Mouse (Mus musculus): ENCODE data around the gene Dpm2. TPM values are rescaled to one million over a fixed set of nuclear protein-coding genes. Genes with fewer than 3 reads are reported as not detected.

Dpm2 gene
- 104 and 105 TPM in 2 replicates for polyA plus RNA-seq (2016; fragmentation: Nextera tagmentation; extraction: Ambion mirVana)

- Histone ChIP-seq H3K36me3 (replicated peaks) (peaks cover 46% of the 10 kb centered on the region), H3K27ac (peak within 1 kb of the TSS; percentile 82), H3K9me3 (no peaks in the 10 kb centered on the region), H3K27me3 (ENCODE audit: poor library complexity, severe bottlenecking) (peaks cover under 1% of the 10 kb centered on the region), H3K4me3 (peak within 1 kb of the TSS; percentile 71), H3K4me1 (peaks cover 24% of the 10 kb centered on the region)
- WGBS: 2% methylated on average over 36 of the region's 36 CpGs
- DNase-seq (ENCODE audit: extremely low spot score, low spot score): peak; percentile 89
These were observed at the start of gene Dpm2 for GRCm38 (mm10) chr2:32570698-32571494. Gene Dpm2, plus strand, starts transcription at chr2:32570858.

- WGBS: 91% methylated on average over 13 of the region's 13 CpGs
These were observed 46.1 kb upstream of the Dpm2 start for GRCm38 (mm10) chr2:32524536-32525031.

GRCm38 (mm10) chr2:32525816-32526215 is 44.8 kb upstream of the Dpm2 start:
- Histone ChIP-seq H3K27me3 (ENCODE audit: poor library complexity, severe bottlenecking) (no peaks in the 10 kb centered on the region), H3K9me3 (no peaks in the 10 kb centered on the region), H3K36me3 (replicated peaks) (no peaks in the 10 kb centered on the region), H3K4me3 (no peak overlapping the region), H3K27ac (no peak overlapping the region), H3K4me1 (peaks cover 21% of the 10 kb centered on the region)
- DNase-seq (ENCODE audit: extremely low spot score, low spot score): no peak
- 84% methylated on average over 12 of the region's 12 CpGs for WGBS

More at GRCm38 (mm10) chr2:32524536-32525031, 46.1 kb upstream of the Dpm2 start:
- DNase-seq (ENCODE audit: extremely low spot score, low spot score): no peak
- no peaks in the 10 kb centered on the region for H3K27me3 ChIP-seq (ENCODE audit: poor library complexity, severe bottlenecking)
- H3K4me3 ChIP-seq: no peak overlapping the region
- no peaks in the 10 kb centered on the region for H3K9me3 ChIP-seq
- H3K36me3 ChIP-seq (replicated peaks): no peaks in the 10 kb centered on the region
- no peak overlapping the region for H3K27ac ChIP-seq
- H3K4me1 ChIP-seq: peaks cover 21% of the 10 kb centered on the region

- Histone ChIP-seq H3K36me3 (replicated peaks) (no peaks in the 10 kb centered on the region), H3K27ac (no peak overlapping the region), H3K27me3 (ENCODE audit: poor library complexity, severe bottlenecking) (no peaks in the 10 kb centered on the region), H3K9me3 (no peaks in the 10 kb centered on the region), H3K4me1 (peaks cover 14% of the 10 kb centered on the region), H3K4me3 (no peak overlapping the region)
- WGBS: 74% methylated on average over 14 of the region's 14 CpGs
- DNase-seq (ENCODE audit: extremely low spot score, low spot score): no peak
These were observed 43.1 kb upstream of the Dpm2 start for GRCm38 (mm10) chr2:32527468-32527966.

GRCm38 (mm10) chr2:32528326-32528725 is 42.3 kb upstream of the Dpm2 start:
- no peaks in the 10 kb centered on the region for H3K36me3 ChIP-seq (replicated peaks)
- no peaks in the 10 kb centered on the region for H3K9me3 ChIP-seq
- peaks cover 12% of the 10 kb centered on the region for H3K4me1 ChIP-seq
- H3K4me3 ChIP-seq: no peak overlapping the region
- no peak for DNase-seq (ENCODE audit: extremely low spot score, low spot score)
- WGBS: 88% methylated on average over 1 of the region's 1 CpGs
- H3K27me3 ChIP-seq (ENCODE audit: poor library complexity, severe bottlenecking): no peaks in the 10 kb centered on the region
- H3K27ac ChIP-seq: no peak overlapping the region

- Histone ChIP-seq H3K4me3 (no peak overlapping the region), H3K4me1 (peaks cover 34% of the 10 kb centered on the region), H3K27me3 (ENCODE audit: poor library complexity, severe bottlenecking) (no peaks in the 10 kb centered on the region), H3K36me3 (replicated peaks) (no peaks in the 10 kb centered on the region), H3K27ac (no peak overlapping the region), H3K9me3 (no peaks in the 10 kb centered on the region)
- WGBS: 88% methylated on average over 2 of the region's 2 CpGs
- DNase-seq (ENCODE audit: extremely low spot score, low spot score): no peak
These were observed 40.2 kb upstream of the Dpm2 start for GRCm38 (mm10) chr2:32530479-32530878.

GRCm38 (mm10) chr2:32533163-32533562 is 37.5 kb upstream of the Dpm2 start:
- no peak overlapping the region for H3K4me3 ChIP-seq
- peak overlapping the region; percentile 93 for H3K27ac ChIP-seq
- DNase-seq (ENCODE audit: extremely low spot score, low spot score): no peak
- 87% methylated on average over 2 of the region's 2 CpGs for WGBS
- peaks cover 54% of the 10 kb centered on the region for H3K4me1 ChIP-seq
- H3K9me3 ChIP-seq: no peaks in the 10 kb centered on the region
- no peaks in the 10 kb centered on the region for H3K36me3 ChIP-seq (replicated peaks)
- no peaks in the 10 kb centered on the region for H3K27me3 ChIP-seq (ENCODE audit: poor library complexity, severe bottlenecking)

- H3K4me1 ChIP-seq: peaks cover 64% of the 10 kb centered on the region
- no peaks in the 10 kb centered on the region for H3K9me3 ChIP-seq
- no peaks in the 10 kb centered on the region for H3K27me3 ChIP-seq (ENCODE audit: poor library complexity, severe bottlenecking)
- H3K36me3 ChIP-seq (replicated peaks): no peaks in the 10 kb centered on the region
- WGBS: 12% methylated on average over 13 of the region's 13 CpGs
- peak overlapping the region; percentile 93 for H3K27ac ChIP-seq
- peak overlapping the region; percentile 66 for H3K4me3 ChIP-seq
- peak; percentile 72 for DNase-seq (ENCODE audit: extremely low spot score, low spot score)
These were observed 36.5 kb upstream of the Dpm2 start for GRCm38 (mm10) chr2:32534061-32534732.

- Histone ChIP-seq H3K36me3 (replicated peaks) (no peaks in the 10 kb centered on the region), H3K27me3 (ENCODE audit: poor library complexity, severe bottlenecking) (no peaks in the 10 kb centered on the region), H3K4me1 (peaks cover 71% of the 10 kb centered on the region), H3K4me3 (peak within 1 kb of the TSS; percentile 66), H3K27ac (peak within 1 kb of the TSS; percentile 93), H3K9me3 (no peaks in the 10 kb centered on the region)
- peak; percentile 99 for DNase-seq (ENCODE audit: extremely low spot score, low spot score)
- WGBS: under 1% methylated on average over 67 of the region's 67 CpGs
These were observed 35.8 kb upstream of the Dpm2 start, which contains the start of gene Fam102a for GRCm38 (mm10) chr2:32534733-32535471. Gene Fam102a, plus strand, starts transcription at chr2:32535332.

- 0% methylated on average over 48 of the region's 56 CpGs for WGBS
- peak; percentile 52 for DNase-seq (ENCODE audit: extremely low spot score, low spot score)
- Histone ChIP-seq H3K4me3 (peak overlapping the region; percentile 66), H3K27me3 (ENCODE audit: poor library complexity, severe bottlenecking) (no peaks in the 10 kb centered on the region), H3K36me3 (replicated peaks) (no peaks in the 10 kb centered on the region), H3K4me1 (peaks cover 76% of the 10 kb centered on the region), H3K27ac (peak overlapping the region; percentile 93), H3K9me3 (no peaks in the 10 kb centered on the region)
These were observed 35.1 kb upstream of the Dpm2 start for GRCm38 (mm10) chr2:32535501-32535991.

GRCm38 (mm10) chr2:32536086-32536633 is 34.5 kb upstream of the Dpm2 start:
- no peaks in the 10 kb centered on the region for H3K9me3 ChIP-seq
- H3K4me3 ChIP-seq: peak overlapping the region; percentile 66
- peak; percentile 33 for DNase-seq (ENCODE audit: extremely low spot score, low spot score)
- WGBS: 1% methylated on average over 14 of the region's 14 CpGs
- no peaks in the 10 kb centered on the region for H3K27me3 ChIP-seq (ENCODE audit: poor library complexity, severe bottlenecking)
- peaks cover 76% of the 10 kb centered on the region for H3K4me1 ChIP-seq
- H3K27ac ChIP-seq: peak overlapping the region; percentile 93
- H3K36me3 ChIP-seq (replicated peaks): no peaks in the 10 kb centered on the region

Data from forebrain, embryonic 10.5 days (tissue).